Mouse (Mus musculus) ES-Bruce4 (cell line): ENCODE results near the gene Tbc1d2b. TPM values are rescaled to one million over a fixed set of nuclear protein-coding genes. Genes with fewer than 3 reads are reported as not detected.

Experiments
- H3K27ac ChIP-seq: 2 replicates; pipeline ENCODE4 v1.5.1; 2012; ENCODE audit warnings: low read length, inconsistent platforms; ENCODE audit not compliant: insufficient read depth
- H3K27me3 ChIP-seq: 2 replicates; pipeline ENCODE4 v1.6.1; 2012; ENCODE audit warnings: mild to moderate bottlenecking, low read length, inconsistent platforms; ENCODE audit not compliant: control insufficient read depth, poor library complexity, insufficient read depth, severe bottlenecking
- H3K36me3 ChIP-seq: 2 replicates; pipeline ENCODE4 v1.6.1; 2012; ENCODE audit warnings: inconsistent platforms, mild to moderate bottlenecking, low read length, moderate library complexity; ENCODE audit not compliant: control insufficient read depth, poor library complexity, insufficient read depth, severe bottlenecking
- H3K4me1 ChIP-seq: one replicate; pipeline ENCODE4 v1.8.1; 2011; ENCODE audit warnings: low read length; ENCODE audit not compliant: control insufficient read depth, insufficient read depth
- H3K4me3 ChIP-seq: 2 replicates; pipeline ENCODE4 v1.5.1; 2011; ENCODE audit warnings: low read depth, mild to moderate bottlenecking, low read length
- H3K9ac ChIP-seq: 2 replicates; pipeline ENCODE4 v1.6.1; 2012; ENCODE audit warnings: low read depth, mild to moderate bottlenecking, inconsistent platforms; ENCODE audit not compliant: poor library complexity, severe bottlenecking
- H3K9me3 ChIP-seq: replicated peaks from 2 replicates; pipeline ENCODE4 v1.6.1; 2012; ENCODE audit warnings: mild to moderate bottlenecking, low read length, inconsistent platforms; ENCODE audit not compliant: control insufficient read depth, poor library complexity, insufficient read depth, severe bottlenecking
- CTCF ChIP-seq: IDR thresholded peaks from one replicate; pipeline ENCODE4 v1.8.1; 2011; ENCODE audit warnings: low read depth, low read length
- EP300 ChIP-seq: IDR thresholded peaks from 2 replicates; pipeline ENCODE4 v1.6.1; 2011; ENCODE audit warnings: low read depth, low read length; ENCODE audit not compliant: insufficient read depth
- POLR2A ChIP-seq: IDR thresholded peaks from one replicate; pipeline ENCODE4 v1.8.1; 2011; ENCODE audit warnings: low read length; ENCODE audit not compliant: insufficient read depth
- polyA plus RNA-seq: library from polyadenylated mRNA; stranded (reverse); fragments of >200 nt; gene quantifications from 2 replicates; pipeline ENCODE4 v1.2.4, GENCODE M21; 2011; ENCODE audit warnings: low read depth; ENCODE audit not compliant: missing spikeins, insufficient read depth, insufficient read length

The Tbc1d2b gene
- polyA plus RNA-seq, 1 experiment: 8.5 TPM

DNA sequence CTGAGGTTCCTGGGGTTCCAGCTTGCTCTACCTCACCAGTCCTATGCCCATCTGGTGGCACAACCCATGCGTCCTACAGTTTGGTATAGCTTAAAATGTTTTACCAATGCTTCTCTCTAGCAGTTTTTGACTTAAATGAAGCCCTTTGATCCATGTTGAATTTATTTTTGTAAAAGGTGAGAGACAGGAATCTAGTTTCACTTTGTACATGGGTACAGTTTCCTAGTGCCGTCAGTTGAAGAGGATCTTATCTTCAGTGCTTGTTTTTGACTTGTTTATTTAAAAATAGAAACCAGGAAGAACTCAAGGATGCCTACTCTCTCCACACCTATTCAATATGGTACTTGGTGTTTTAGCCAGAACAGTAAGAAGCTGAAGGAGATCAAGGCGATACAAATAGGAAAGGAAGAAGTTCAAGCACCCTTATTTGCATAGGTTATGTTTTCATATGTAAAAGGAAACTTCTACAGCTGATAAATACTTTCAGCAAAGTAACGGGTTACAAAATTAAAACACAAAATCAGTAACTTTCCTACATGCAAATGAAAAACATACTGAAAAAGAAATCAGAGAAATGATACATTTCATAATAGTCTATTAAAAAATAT lies 30.6 kb upstream of the Tbc1d2b start:
- TF ChIP-seq EP300 (no peak), CTCF (no peak), POLR2A (no peak)
- no peak overlapping the region for H3K4me3 ChIP-seq
- H3K9me3 ChIP-seq: no peaks in the 10 kb centered on the region
- no peaks in the 10 kb centered on the region for H3K27me3 ChIP-seq
- H3K27ac ChIP-seq: no peak overlapping the region
- no peaks in the 10 kb centered on the region for H3K4me1 ChIP-seq
- no peaks in the 10 kb centered on the region for H3K36me3 ChIP-seq
- no peak overlapping the region for H3K9ac ChIP-seq

DNA sequence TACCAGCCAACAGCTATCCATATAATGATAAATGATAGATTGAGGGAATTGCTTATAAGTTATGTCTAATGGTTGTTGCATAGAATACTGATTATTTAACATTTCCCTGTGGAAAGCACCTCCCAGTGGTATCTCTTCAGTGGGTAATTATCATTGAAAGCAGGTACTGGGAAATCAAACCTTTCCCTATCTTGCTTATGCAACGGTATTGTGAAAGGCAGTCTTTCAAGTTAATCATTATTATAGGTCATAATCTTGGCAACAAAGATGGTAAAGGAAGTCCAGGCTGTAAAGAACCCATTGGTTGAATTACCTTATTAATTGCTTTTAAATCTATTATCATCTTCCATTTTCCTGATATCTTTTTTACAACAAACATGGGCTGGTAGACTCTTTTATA lies 27.0 kb upstream of the Tbc1d2b start:
- Histone ChIP-seq H3K27ac (no peak overlapping the region), H3K4me3 (no peak overlapping the region), H3K27me3 (no peaks in the 10 kb centered on the region), H3K9me3 (no peaks in the 10 kb centered on the region), H3K4me1 (no peaks in the 10 kb centered on the region), H3K9ac (no peak overlapping the region), H3K36me3 (no peaks in the 10 kb centered on the region)
- TF ChIP-seq POLR2A (no peak), CTCF (no peak), EP300 (no peak)

DNA sequence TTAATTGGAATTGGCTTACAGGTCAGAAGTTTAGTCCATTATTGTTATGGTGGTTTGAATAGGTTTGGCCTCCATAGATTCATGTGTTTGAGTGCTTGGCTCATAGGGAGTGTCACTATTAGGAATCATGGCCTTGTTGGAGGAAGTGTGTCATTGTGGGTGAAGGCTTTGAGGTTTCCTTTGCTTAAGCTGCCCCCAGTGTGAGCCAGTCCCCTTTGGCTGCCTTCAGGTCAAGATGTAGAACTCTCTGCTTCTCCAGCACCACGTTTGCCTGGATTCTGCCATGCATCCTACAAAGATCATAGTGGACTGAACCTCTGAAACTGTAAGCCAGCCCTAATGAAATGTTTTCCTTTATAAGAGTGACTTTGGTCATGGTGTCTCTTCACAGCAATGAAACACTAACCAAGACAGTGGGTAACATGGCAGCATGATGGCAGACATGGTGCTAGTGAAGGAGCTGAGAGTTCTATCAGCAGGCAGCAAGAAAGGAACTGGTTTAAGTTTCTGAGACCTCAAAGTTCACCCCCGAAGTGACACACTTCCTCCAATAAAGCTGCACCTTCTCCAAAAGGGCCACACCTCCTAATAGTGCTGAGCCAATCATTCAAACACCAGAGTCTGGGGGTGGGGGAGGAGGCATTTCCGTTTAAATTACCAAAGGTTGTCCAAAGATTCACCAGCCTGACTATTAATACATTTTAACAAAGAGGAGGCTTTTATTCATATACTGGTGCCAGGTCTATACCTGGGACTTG lies 23.2 kb upstream of the Tbc1d2b start:
- H3K27ac ChIP-seq: no peak overlapping the region
- H3K9ac ChIP-seq: no peak overlapping the region
- H3K4me3 ChIP-seq: no peak overlapping the region
- no peaks in the 10 kb centered on the region for H3K27me3 ChIP-seq
- H3K4me1 ChIP-seq: no peaks in the 10 kb centered on the region
- H3K9me3 ChIP-seq: no peaks in the 10 kb centered on the region
- no peak for TF ChIP-seq EP300
- no peak for TF ChIP-seq POLR2A
- TF ChIP-seq CTCF: no peak
- no peaks in the 10 kb centered on the region for H3K36me3 ChIP-seq

DNA sequence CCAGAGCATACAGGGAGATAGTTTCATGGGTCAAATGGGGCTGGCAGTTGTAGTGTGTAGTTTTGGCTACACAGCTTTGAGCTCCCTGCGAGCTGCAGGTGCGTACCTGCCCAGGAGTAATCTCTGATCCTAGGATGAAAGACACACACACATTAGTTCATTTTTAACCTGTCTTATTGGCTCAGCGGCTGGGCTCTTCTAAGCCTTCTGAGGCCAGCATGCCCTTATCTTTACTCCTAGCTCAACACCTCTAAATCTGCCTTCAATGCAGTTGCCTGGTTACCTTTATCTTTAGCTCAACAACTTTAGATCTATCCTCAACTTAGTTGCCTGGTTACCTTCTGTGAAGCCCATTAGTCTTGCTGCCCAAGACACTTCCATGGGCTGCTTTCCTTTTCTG lies 7.8 kb upstream of the Tbc1d2b start:
- TF ChIP-seq EP300: no peak
- no peaks in the 10 kb centered on the region for H3K27me3 ChIP-seq
- peaks cover 4% of the 10 kb centered on the region for H3K4me1 ChIP-seq
- H3K36me3 ChIP-seq: no peaks in the 10 kb centered on the region
- H3K9me3 ChIP-seq: no peaks in the 10 kb centered on the region
- H3K9ac ChIP-seq: no peak overlapping the region
- H3K4me3 ChIP-seq: no peak overlapping the region
- no peak overlapping the region for H3K27ac ChIP-seq

DNA sequence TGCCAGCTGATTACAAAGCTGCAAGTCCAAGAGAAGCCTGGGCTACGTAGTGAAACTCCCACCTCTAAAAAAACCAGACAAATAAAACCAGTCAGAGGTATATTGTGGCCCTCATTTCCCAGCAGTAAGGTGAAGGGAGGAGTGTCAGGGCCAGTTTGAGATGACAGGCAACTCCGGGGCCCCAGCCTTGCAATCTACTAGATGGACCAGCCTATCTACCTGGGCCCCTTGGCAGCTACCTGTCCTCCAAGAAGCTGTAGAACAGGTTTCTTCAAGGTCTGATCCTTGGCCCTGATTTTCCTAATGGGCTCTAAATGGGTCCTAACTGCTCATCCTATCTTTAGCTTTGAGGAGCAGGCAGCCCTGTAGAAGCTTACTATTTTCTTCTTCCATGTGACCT lies 7.3 kb upstream of the Tbc1d2b start:
- TF ChIP-seq EP300 (no peak), POLR2A (no peak), CTCF (no peak)
- Histone ChIP-seq H3K27ac (no peak overlapping the region), H3K9me3 (no peaks in the 10 kb centered on the region)

DNA sequence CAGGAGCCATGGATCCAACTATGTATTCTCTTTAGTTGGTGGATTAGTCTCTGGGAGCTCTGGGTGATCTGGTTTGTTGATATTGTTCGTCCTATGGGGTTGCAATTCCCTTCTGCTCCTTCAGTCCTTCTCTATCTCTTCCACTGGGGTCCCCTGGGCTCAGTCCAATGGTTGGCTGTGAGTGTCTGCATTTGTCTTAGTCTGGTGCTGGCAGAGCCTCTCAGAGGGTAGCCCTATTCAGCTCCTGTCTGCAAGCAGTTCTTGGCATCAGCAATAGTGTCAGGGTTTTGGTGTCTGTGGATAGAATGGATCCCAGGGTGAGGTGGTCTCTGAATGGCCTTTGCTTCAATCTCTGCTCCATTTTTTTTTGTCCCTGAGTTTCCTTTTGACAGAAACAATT lies 6.2 kb upstream of the Tbc1d2b start:
- Histone ChIP-seq H3K9ac (no peak overlapping the region), H3K9me3 (no peaks in the 10 kb centered on the region), H3K4me3 (no peak overlapping the region), H3K27me3 (no peaks in the 10 kb centered on the region), H3K27ac (no peak overlapping the region), H3K4me1 (peaks cover 4% of the 10 kb centered on the region), H3K36me3 (no peaks in the 10 kb centered on the region)
- TF ChIP-seq POLR2A (no peak), EP300 (no peak), CTCF (no peak)

More for the DNA sequence above, 7.3 kb upstream of the Tbc1d2b start:
- Histone ChIP-seq H3K27me3 (no peaks in the 10 kb centered on the region), H3K9ac (no peak overlapping the region), H3K4me3 (no peak overlapping the region), H3K4me1 (peaks cover 4% of the 10 kb centered on the region), H3K36me3 (no peaks in the 10 kb centered on the region)
